Mouse (Mus musculus) activated CD4-positive, CD25-positive, alpha-beta regulatory T cell, adult 4 months (primary cell): Measurements from ENCODE around the gene C2cd5. TPM values are rescaled to one million over a fixed set of nuclear protein-coding genes. Genes with fewer than 3 reads are reported as not detected.

Experiments used
- ATAC-seq: one replicate; pipeline ENCODE4 v1.8.0; 2017
- polyA plus RNA-seq, 2 experiments: library from polyadenylated mRNA; unstranded; fragments of 100-300 nt; shearing (Covaris generic); gene quantifications; one replicate each; pipeline ENCODE4 v1.2.1; 2017

C2cd5 gene
- polyA plus RNA-seq, 2 experiments from 2014 or later: 53.0 to 58.6 TPM

DNA sequence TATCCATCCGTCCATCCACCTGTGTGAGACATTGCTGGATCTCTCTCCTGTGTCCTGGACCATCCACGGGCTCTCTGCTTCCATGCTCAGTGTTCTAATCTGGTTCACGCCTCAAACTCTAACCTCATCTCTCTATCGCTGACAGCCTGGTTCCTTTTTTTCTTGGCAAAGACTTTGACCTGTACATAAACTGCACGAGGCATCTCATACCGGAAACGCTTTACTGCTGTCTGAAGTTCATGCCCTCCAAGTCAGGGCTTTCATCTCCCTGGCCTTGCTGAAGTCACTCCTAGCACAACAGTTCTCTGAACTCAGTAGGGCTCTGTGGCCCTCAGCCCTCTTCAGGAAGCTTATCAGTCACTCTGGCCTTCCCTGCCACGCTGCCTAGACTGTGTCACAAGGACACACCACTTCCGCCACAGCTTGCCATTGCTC lies 15.1 kb upstream of the C2cd5 start:
- ATAC-seq: peak; percentile 80

DNA sequence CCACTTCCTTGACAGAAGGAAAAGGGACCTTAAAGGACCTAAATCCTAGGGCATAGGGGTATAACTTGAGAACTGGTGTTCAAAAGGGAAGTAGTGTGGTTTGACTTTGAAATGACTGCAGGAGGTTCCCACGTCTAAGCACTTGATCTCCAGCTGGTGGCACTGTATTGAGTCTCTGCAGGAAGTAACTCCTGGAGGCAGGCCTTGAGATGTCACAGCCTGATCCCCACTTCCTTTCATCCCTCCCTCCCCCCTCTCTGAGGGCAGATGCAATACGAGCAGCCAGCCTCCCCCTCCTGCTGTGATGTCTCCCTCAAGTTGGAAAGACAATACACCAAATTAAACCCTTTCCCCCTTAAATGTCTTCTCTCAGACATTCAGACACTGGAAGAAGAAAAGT lies 14.6 kb upstream of the C2cd5 start:
- peak; percentile 78 for ATAC-seq

- no peak for ATAC-seq
Observed at GRCm38 (mm10) chr6:143110371-143110770, 10.4 kb upstream of the C2cd5 start.

DNA sequence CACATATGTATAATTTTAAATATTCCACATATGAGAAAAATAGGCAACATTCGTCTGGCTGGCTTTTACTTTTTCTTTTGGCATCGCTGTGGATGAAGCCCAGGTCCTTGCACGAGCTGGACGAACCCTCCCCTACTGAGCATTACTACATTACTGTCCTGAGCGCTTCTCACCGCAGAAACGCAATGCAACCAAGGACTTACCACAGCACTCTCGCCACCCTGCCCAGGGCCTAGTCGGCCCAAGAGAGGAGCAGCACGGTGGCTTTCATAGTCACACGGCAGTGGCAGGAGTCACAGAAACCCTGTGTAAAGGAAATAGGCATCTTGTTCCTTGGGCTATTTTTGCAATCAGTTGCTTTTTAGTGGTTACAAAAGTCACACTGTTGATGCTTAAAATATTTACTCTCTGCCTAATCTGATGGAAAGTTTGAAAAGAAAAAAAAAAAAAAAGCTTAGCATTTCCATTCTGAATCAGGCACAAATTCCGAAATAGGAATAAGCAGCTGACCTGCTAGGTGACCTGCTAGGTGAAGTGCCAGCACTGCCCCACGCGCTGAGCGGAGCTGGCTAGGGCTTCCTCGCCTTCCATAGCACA lies 9.8 kb upstream of the C2cd5 start:
- no peak for ATAC-seq

DNA sequence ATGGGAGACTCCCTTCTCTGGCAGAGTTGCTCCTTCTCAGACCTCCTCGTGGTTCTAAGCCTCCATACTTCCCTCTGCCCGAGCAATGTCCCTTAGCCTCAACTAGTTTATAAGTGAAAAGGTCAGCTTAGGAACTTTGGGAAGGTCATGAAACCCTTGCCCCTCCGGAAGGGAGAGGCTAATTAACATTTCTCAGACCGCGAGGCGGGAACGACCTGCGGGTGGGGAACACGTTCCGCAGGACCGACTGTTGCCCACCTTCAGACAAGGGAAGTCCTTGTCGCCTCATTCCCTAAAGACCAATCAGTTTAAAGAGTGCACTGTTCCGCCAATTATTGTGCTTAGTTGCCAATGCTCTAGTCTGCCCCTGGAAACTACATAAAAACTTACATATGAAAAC lies 8.1 kb upstream of the C2cd5 start:
- no peak for ATAC-seq

GRCm38 (mm10) chr6:143107611-143108010 lies 7.7 kb upstream of the C2cd5 start:
- ATAC-seq: no peak

DNA sequence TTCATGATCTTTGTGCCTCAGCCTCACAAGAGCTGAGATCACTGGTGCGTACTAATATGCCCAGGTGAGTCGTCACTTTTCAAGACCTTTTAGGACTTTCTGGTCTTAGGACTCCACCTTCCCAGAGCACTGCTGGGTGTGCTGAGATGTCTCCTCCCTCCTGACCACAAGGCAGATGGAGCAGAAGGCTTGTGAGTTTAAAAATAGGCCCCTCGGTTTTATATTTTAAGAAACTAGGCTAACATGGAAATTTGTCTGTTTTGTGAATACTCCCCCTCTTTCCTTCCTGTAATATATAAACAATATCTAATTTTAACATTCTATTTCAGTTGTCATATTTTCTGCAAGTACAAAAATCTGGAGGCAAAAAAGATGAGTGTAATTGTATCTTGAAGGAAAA lies 5.8 kb upstream of the C2cd5 start:
- no peak for ATAC-seq

DNA sequence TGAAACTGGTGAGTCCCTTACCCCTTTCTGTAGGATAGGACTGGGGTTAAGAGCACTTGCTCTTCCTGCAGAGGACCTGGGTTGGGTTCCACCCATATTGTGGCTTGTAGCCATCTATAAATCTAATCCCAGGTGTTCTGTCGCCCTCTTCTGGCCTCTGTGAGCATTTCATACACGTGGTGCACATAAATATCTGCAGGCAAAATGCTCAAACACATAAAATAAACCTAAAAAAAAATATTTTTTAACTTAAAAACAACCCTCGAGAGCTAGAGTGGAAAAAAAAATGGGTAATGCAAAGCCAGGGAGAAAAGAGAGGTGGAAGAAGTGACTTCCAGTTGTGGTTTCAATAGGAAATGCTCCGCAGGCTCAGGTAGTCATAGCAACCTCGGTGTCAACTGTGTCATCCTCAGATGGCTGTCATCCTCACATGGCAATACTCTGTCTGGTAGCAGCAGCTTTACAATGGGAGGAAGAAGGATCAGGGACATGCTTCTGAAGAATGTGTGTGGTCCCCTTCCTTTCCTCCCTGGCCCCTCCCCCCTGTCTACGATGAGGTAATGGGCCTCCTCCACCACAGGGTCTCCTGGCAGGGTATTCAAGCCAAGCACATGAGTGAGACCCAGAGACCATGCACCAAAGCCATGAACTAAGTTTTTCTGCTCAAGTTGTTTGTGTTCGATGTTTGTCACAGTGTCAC lies 4.2 kb upstream of the C2cd5 start:
- no peak for ATAC-seq

DNA sequence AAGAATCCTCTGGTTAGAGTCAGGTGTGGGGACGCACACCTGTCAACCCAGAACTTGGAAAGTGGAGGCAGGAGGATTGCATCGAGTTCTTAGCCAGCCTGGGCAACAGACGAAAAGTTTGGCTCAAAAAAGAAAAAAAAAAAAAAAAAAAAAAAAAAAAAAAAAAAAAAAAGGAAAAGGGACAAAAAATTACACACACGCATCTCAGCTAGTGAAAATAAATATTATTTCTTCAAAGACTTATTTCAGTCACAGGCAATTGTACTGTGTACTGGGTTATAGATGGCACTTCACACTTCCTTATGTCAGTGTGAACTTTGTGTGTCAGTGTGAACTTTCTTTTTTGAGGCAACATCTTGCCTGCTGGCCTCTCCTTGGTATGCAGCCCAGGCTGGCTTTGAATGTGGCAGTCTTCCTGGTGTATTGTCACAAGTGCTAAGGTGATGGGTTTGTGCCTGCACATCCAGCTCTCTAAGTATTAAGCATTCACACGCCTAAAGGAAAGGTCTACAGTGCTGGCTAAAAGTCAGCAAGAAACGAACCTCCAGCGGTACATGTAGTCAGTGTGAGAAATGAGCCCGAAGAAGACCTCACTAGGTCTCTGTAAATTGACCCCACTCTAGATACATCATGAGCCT lies 656 bp upstream of the C2cd5 start:
- no peak for ATAC-seq

GRCm38 (mm10) chr6:143099281-143099680 lies 660 bp downstream of the C2cd5 start:
- ATAC-seq: peak; percentile 17

DNA sequence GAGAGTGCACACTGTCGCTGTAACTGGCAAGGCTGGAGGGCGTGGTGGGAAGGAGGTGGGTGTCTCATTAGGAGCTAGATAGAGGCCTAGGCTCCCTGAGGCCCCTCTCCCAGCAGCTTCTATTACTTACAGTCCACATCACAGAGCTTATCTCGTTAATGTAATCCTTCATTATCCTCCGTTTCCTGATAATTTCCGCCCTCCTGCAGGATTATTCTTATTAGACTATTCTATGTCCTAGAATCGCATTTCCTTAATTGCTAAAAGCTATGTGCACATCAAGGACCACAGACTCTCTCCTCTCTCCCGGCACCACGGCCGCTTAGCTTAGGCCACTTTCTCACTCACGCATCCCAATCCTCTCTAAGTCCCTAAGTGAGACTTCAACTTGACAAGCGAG lies 4.8 kb downstream of the C2cd5 start:
- ATAC-seq: no peak

DNA sequence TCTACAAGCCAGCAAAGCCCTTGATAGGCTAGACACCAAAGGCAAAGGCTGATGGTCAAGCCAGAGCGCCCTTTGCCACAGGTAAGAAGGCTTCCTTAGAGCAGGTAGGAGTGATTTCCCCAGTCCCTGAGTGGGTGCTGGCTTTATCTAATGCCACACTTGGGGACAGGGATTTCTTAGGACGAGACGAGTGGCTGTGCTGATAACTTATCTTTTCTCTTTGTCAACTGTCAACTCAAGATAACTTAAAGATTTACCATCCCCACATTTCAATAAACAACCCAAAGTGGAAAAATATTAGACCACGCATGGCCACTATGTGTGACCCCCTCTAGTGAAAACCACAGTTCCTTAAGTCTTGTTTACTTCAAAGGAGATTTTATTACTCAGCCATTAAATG lies 7.1 kb downstream of the C2cd5 start:
- no peak for ATAC-seq

DNA sequence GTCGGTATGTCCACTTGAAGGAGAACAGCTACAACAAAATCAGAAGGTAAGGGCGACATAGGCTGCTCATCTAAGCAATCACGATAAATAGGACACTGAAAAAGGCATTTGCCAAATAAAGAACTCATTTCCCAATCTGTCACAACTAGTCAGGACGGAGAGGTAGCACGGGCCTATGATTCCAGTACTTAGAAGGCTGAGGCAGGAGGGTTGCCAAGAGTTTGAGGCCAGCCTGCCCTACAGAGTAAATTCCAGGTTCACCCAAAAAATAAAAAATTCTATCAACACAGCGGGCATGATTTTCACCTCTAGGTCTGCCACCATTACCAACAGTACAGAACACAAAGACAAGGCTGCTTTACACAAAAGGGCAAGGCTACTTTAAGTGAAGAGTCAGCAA lies 8.9 kb downstream of the C2cd5 start:
- ATAC-seq: no peak

DNA sequence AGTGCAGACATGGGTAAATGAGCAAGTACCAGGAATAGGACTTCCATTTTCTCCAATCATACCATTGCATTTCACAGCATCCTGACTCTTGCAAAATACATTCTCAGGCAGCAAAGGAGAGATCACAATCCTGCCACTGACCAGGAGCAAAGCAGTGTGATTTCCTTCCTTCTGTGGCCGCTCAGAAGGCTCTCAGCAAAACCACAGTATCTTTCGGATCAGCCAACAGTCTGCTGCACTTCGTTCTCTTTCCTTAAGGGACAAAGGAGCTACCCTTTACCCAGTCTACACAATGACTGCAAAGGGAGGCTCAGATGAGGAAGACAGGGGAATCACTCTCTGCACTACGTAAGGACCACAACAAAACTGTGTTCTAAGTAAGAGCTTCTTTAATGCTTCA lies 12.6 kb downstream of the C2cd5 start:
- ATAC-seq: no peak

- ATAC-seq: no peak
Observed at GRCm38 (mm10) chr6:143085898-143086297, 14.0 kb downstream of the C2cd5 start.

GRCm38 (mm10) chr6:143084314-143085025 lies 15.5 kb downstream of the C2cd5 start:
- no peak for ATAC-seq

- ATAC-seq: no peak
Observed at GRCm38 (mm10) chr6:143081479-143082106, 18.3 kb downstream of the C2cd5 start.

DNA sequence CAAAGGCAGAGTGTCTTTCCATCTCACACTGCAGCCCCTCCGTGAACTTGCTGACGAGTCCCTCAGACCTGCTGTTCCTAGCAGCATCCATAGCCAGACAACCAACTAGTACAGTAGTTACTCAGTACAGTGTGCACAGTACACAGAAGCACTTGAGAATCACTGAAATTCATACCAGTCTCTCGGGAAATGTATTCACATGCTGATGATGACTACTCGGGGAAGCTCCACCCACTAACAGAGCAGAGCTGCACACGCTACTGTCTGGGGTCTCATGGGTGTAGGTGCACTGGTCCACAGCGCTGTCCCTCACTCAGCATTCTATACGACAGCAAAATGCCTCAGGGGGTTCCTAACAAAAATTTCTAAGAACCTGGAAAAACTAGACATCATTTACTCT lies 19.2 kb downstream of the C2cd5 start:
- ATAC-seq: no peak

GRCm38 (mm10) chr6:143079126-143079525 lies 20.8 kb downstream of the C2cd5 start:
- ATAC-seq: peak; percentile 60

DNA sequence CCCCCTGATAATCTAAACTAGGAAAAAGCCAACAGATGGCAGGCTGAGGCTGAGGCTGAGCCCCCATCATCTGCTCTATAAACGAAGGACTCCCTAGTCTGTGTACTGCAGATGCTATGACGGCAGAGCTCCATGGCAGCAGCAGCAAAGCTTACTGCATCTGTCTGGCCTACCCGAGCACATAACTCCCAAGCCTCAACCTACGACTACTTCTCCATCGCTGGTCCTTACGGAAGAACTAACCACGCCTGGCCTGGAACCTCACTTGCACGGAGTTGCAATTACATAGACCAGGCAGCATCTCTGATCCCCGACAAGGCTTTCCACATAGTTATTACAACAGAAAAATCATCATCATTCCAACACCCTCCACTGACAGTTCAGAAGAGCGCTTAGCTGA lies 23.5 kb downstream of the C2cd5 start:
- ATAC-seq: no peak

DNA sequence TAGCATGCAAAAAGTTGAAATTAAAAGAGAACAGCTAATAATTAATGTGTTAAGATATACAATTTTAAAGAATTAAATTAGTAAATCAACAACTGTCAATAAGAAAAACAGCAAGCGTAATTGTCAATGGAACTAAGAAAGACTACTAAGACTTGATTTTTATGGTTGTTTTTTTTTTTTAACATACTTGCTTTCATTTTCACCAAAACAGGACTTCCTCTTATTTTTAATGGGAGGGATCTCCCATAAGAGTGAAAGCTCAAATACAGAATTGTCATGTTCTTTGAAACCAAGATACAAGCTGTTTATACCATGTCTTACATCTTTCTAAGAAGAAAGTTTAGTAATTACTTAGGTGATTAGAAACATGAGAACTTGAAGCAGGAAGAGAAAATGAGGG lies 26.0 kb downstream of the C2cd5 start:
- ATAC-seq: peak; percentile 60

- ATAC-seq: no peak
Observed at GRCm38 (mm10) chr6:143073476-143073875, 26.5 kb downstream of the C2cd5 start.

DNA sequence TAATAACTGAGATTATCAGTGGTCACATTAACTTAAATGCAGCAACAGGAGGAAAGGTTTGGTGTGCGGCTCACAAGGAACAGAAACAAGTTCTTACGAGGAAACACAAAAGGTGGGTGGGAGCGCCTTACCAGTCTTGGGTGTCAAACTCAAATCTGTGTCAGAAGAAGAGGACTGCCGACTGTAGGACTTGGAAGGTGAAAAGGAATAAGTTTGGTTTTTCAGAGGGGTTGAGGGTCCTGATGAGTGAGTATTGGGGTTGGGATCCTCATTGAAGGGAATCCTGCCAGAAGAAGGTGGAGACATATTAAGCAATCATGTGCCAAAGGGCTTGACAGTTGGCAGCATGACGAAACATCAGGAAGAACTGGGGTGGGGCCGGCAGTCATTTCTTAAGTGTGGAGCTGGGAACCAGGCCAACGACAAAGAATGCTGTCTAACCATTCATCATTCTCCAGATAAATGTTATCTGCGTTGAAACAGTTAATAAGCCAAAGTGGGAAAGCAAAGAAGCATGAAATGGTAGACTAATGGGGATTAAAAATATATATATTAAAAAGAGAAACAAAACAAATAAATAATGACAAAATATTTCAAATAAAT lies 27.4 kb downstream of the C2cd5 start:
- ATAC-seq: no peak
